Mouse (Mus musculus): Measurements from ENCODE around the gene Stra6. TPM values are rescaled to one million over a fixed set of nuclear protein-coding genes. Genes with fewer than 3 reads are reported as not detected.

The Stra6 gene
- polyA plus RNA-seq, 2 experiments, result 0.07 TPM; not detected in 1

DNA sequence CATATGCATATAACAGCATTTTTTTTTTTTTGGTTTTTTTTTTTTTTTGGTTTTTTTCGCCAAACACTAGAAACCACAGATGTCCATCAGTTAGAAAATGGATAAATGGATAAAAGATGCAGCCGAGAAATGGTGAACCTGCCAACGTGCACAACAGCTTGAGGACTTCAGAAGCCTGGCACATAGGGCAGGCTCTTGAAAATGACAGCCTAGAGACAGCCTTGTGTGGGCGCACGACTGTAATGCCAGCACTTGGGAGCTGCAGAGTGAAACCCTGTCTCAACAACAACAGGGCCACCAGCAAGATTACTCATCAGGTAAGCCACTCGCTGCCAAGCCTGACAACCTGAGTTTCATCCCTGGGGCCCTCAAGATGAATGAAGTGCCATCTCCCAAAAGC lies 105.8 kb downstream of the Stra6 start:
- 54% methylated on average over 6 of the region's 6 CpGs for WGBS (ENCODE audit: insufficient replicate concordance)
- no peaks in the 10 kb centered on the region for H3K4me1 ChIP-seq (replicated peaks; ENCODE audit: control insufficient read depth in 2 of 2, insufficient read depth in 2 of 2, low read length in 1 of 2)
- no peak overlapping the region for H3K9ac ChIP-seq (replicated peaks)
- ATAC-seq (ENCODE audit: insufficient read depth) (no peak), DNase-seq (ENCODE audit: low read depth in 3 of 3, low spot score in 3 of 3) (no peak)
- no peaks in the 10 kb centered on the region for H3K27me3 ChIP-seq (ENCODE audit: control insufficient read depth, insufficient read depth, low read length)
- no peaks in the 10 kb centered on the region for H3K9me3 ChIP-seq (ENCODE audit: control insufficient read depth, low read length)
- H3K4me3 ChIP-seq (ENCODE audit: insufficient read depth in 1 of 2, low read depth in 2 of 2, low read length in 2 of 2), result no peak overlapping the region
- no peaks in the 10 kb centered on the region for H3K36me3 ChIP-seq (replicated peaks; ENCODE audit: control insufficient read depth, insufficient read depth, low read depth)
- no peak overlapping the region for H3K27ac ChIP-seq
- H3K4me2 ChIP-seq (ENCODE audit: low read depth), result no peak overlapping the region
- no peak for TF ChIP-seq CTCF (IDR thresholded peaks at IDR 0.05; ENCODE audit: low read depth)
- TF ChIP-seq EP300 (IDR thresholded peaks at IDR 0.05; ENCODE audit: low read depth), result no peak

DNA sequence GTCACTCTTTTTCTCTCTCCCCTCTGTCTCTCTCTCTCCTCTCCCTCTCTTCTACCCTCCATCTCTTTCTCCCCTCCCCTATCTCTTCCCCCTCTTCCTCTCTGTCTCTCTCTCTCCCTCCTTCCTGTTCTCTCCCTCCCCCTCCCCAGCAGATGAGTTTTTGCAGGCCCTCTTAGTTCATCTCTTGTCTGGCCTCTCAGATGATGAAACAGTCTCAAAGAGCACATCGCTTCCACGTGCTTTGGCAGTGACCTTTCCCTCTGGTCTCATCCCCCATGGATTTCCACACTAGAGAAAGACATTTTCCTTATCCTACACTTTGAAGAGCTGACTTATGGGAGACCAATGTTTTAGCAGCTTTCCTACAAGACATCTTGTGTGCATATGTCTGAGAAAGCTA lies 109.3 kb downstream of the Stra6 start:
- H3K9me3 ChIP-seq (ENCODE audit: control insufficient read depth, low read length), result no peaks in the 10 kb centered on the region
- H3K4me1 ChIP-seq (replicated peaks; ENCODE audit: control insufficient read depth in 2 of 2, insufficient read depth in 2 of 2, low read length in 1 of 2), result no peaks in the 10 kb centered on the region
- no peak for DNase-seq (ENCODE audit: low read depth in 3 of 3, low spot score in 3 of 3)
- no peak overlapping the region for H3K4me2 ChIP-seq (ENCODE audit: low read depth)
- ATAC-seq (ENCODE audit: insufficient read depth), result no peak
- H3K27me3 ChIP-seq (ENCODE audit: control insufficient read depth, insufficient read depth, low read length), result no peaks in the 10 kb centered on the region
- 49% methylated on average over 2 of the region's 2 CpGs for WGBS (ENCODE audit: insufficient replicate concordance)
- no peak overlapping the region for H3K27ac ChIP-seq
- TF ChIP-seq EP300 (IDR thresholded peaks at IDR 0.05; ENCODE audit: low read depth) (no peak), CTCF (IDR thresholded peaks at IDR 0.05; ENCODE audit: low read depth) (no peak)
- H3K4me3 ChIP-seq (ENCODE audit: insufficient read depth in 1 of 2, low read depth in 2 of 2, low read length in 2 of 2), result no peak overlapping the region
- H3K9ac ChIP-seq (replicated peaks), result no peak overlapping the region
- no peaks in the 10 kb centered on the region for H3K36me3 ChIP-seq (replicated peaks; ENCODE audit: control insufficient read depth, insufficient read depth, low read depth)

DNA sequence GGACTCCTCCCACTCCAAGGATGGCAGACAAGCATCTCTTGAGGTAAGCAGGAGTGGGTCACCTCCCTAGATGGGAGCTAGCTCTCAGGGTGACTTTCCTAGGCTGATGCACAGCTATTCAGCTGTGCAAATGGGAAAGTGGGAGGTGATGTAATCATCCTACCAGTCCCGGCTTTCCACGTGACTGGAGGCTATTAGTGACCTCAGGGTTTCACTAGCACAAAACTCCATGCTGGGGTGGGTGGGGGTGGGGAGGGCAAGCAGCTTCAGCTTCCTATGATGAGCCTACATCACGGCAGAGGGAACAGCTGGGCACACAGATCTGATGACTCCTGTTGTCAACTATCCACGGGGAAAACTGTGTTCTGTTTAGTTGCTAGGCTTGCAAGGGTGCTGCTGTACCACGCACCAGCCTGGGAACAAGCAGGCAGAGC lies 111.2 kb downstream of the Stra6 start:
- Histone ChIP-seq H3K9me3 (ENCODE audit: control insufficient read depth, low read length) (no peaks in the 10 kb centered on the region), H3K9ac (replicated peaks) (no peak overlapping the region), H3K4me1 (replicated peaks; ENCODE audit: control insufficient read depth in 2 of 2, insufficient read depth in 2 of 2, low read length in 1 of 2) (no peaks in the 10 kb centered on the region), H3K4me2 (ENCODE audit: low read depth) (no peak overlapping the region), H3K27ac (no peak overlapping the region), H3K27me3 (ENCODE audit: control insufficient read depth, insufficient read depth, low read length) (no peaks in the 10 kb centered on the region), H3K36me3 (replicated peaks; ENCODE audit: control insufficient read depth, insufficient read depth, low read depth) (no peaks in the 10 kb centered on the region), H3K4me3 (ENCODE audit: insufficient read depth in 1 of 2, low read depth in 2 of 2, low read length in 2 of 2) (no peak overlapping the region)
- no peak for DNase-seq (ENCODE audit: low read depth in 3 of 3, low spot score in 3 of 3)
- no peak for TF ChIP-seq EP300 (IDR thresholded peaks at IDR 0.05; ENCODE audit: low read depth)
- WGBS (ENCODE audit: insufficient replicate concordance), result 40% methylated on average over 5 of the region's 5 CpGs
- no peak for ATAC-seq (ENCODE audit: insufficient read depth)

DNA sequence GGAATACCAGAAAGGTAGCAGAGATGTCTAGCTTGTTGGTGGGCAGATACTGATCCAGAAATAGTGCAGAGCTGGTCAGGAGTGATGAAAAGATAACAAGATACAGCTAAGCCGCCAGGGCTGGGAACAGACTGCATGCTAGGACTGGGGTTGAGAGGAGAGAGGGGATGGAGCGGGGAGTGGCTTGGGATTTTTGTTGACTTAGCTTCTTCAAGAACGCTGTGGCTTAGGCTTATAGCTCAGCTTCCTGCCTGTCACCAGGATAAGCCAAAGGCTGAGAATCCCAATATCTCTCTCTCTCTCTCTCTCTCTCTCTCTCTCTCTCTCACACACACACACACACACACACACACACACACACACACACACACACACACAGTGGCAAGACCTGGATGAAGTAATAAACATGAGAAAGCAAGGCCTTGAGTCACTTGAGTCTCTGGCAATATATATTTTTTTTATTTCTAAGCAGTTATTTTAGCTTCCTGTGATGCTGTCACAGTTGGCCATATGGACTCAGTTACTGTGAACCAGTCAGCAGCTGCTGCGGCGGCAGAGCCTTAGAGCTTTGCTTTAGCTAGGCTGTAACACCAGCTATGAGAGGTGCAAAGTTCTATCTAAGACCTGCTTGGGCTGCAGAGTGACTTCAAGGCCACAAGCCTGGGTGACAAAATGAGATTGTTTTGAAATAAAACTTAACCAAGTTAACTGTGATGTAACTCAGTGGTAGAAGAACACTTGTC lies 112.3 kb downstream of the Stra6 start:
- WGBS (ENCODE audit: insufficient replicate concordance), result 37% methylated on average over 5 of the region's 5 CpGs
- H3K4me2 ChIP-seq (ENCODE audit: low read depth), result no peak overlapping the region
- TF ChIP-seq EP300 (IDR thresholded peaks at IDR 0.05; ENCODE audit: low read depth), result no peak
- TF ChIP-seq CTCF (IDR thresholded peaks at IDR 0.05; ENCODE audit: low read depth), result no peak
- no peaks in the 10 kb centered on the region for H3K4me1 ChIP-seq (replicated peaks; ENCODE audit: control insufficient read depth in 2 of 2, insufficient read depth in 2 of 2, low read length in 1 of 2)
- no peak overlapping the region for H3K9ac ChIP-seq (replicated peaks)
- ATAC-seq (ENCODE audit: insufficient read depth) (no peak), DNase-seq (ENCODE audit: low read depth in 3 of 3, low spot score in 3 of 3) (no peak)
- no peak overlapping the region for H3K27ac ChIP-seq
- no peaks in the 10 kb centered on the region for H3K9me3 ChIP-seq (ENCODE audit: control insufficient read depth, low read length)
- no peak overlapping the region for H3K4me3 ChIP-seq (ENCODE audit: insufficient read depth in 1 of 2, low read depth in 2 of 2, low read length in 2 of 2)
- no peaks in the 10 kb centered on the region for H3K36me3 ChIP-seq (replicated peaks; ENCODE audit: control insufficient read depth, insufficient read depth, low read depth)
- H3K27me3 ChIP-seq (ENCODE audit: control insufficient read depth, insufficient read depth, low read length), result no peaks in the 10 kb centered on the region

DNA sequence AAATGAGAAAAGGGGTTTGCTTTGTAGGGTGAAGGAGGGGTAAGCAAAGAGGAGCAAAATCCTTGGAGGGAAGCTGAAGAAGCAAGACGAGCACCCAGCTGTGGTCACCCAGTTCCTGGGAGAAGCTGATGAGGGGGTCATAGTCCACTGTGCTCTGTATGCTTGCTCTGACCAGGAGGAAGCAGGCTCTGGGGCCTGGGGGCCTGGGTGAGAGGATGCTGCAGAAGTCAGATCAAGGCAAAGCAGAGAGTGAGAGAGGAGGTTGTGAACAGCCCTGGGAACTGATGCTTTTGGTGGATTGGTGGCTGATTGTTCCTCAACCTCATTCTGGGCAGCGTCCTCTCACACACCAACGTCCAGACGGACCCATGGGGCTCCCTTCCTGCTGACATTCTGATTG lies 113.6 kb downstream of the Stra6 start:
- 48% methylated on average over 4 of the region's 4 CpGs for WGBS (ENCODE audit: insufficient replicate concordance)
- Histone ChIP-seq H3K4me1 (replicated peaks; ENCODE audit: control insufficient read depth in 2 of 2, insufficient read depth in 2 of 2, low read length in 1 of 2) (no peaks in the 10 kb centered on the region), H3K9ac (replicated peaks) (no peak overlapping the region), H3K27me3 (ENCODE audit: control insufficient read depth, insufficient read depth, low read length) (no peaks in the 10 kb centered on the region), H3K27ac (no peak overlapping the region), H3K4me3 (ENCODE audit: insufficient read depth in 1 of 2, low read depth in 2 of 2, low read length in 2 of 2) (no peak overlapping the region), H3K9me3 (ENCODE audit: control insufficient read depth, low read length) (no peaks in the 10 kb centered on the region), H3K4me2 (ENCODE audit: low read depth) (no peak overlapping the region), H3K36me3 (replicated peaks; ENCODE audit: control insufficient read depth, insufficient read depth, low read depth) (no peaks in the 10 kb centered on the region)
- no peak for DNase-seq (ENCODE audit: low read depth in 3 of 3, low spot score in 3 of 3)
- no peak for ATAC-seq (ENCODE audit: insufficient read depth)
- TF ChIP-seq CTCF (IDR thresholded peaks at IDR 0.05; ENCODE audit: low read depth) (no peak), EP300 (IDR thresholded peaks at IDR 0.05; ENCODE audit: low read depth) (no peak)

Measured in liver, embryonic 14.5 days (tissue).